16 mouse cellular contexts compared by ENCODE assay signal in genomic region chr3:144027134-144027980, GRCm38 (mm10).
"Had no signal": no experiment of that assay in that cellular context is flagged by ENCODE, and none has a peak within 500 bp of the region (broad histone marks: within the 10 kb centered on the region; RNA-seq: fewer than 3 reads in every experiment).

No protein-coding gene starts in this region.

- DNase-seq: kidney, adult 2 months; kidney, postnatal 14 days; left cerebral cortex, postnatal 4 days; lung, embryonic 14.5 days; lung, postnatal 10 days; lung, postnatal 4 days; right cerebral cortex, postnatal 14 days; thymus, adult 2 months; thymus, postnatal 36 days had no signal

- H3K4me3 ChIP-seq: kidney, embryonic 15.5 days; limb, embryonic 13.5 days; liver, embryonic 15.5 days; midbrain, embryonic 12.5 days; neural tube, embryonic 13.5 days had no signal

- H3K4me1 ChIP-seq: kidney, embryonic 15.5 days; liver, embryonic 15.5 days; midbrain, embryonic 12.5 days had no signal

- H3K36me3 ChIP-seq: kidney, embryonic 15.5 days; limb, embryonic 13.5 days; liver, embryonic 15.5 days; midbrain, embryonic 12.5 days; neural tube, embryonic 13.5 days had no signal

- H3K4me2 ChIP-seq: kidney, embryonic 15.5 days; limb, embryonic 13.5 days; liver, embryonic 11.5 days; liver, embryonic 15.5 days; lung, embryonic 14.5 days; midbrain, embryonic 12.5 days; neural tube, embryonic 13.5 days had no signal

- H3K27ac ChIP-seq: kidney, embryonic 15.5 days; limb, embryonic 13.5 days; liver, embryonic 15.5 days; midbrain, embryonic 12.5 days; neural tube, embryonic 13.5 days had no signal

- ATAC-seq: midbrain, embryonic 16.5 days had no signal

- H3K9me3 ChIP-seq: kidney, embryonic 15.5 days; limb, embryonic 13.5 days; liver, embryonic 15.5 days; midbrain, embryonic 12.5 days; neural tube, embryonic 13.5 days had no signal

- H3K27me3 ChIP-seq: kidney, embryonic 15.5 days; limb, embryonic 13.5 days; liver, embryonic 15.5 days; midbrain, embryonic 12.5 days; neural tube, embryonic 13.5 days had no signal

- H3K9ac ChIP-seq: kidney, embryonic 15.5 days; limb, embryonic 13.5 days; liver, embryonic 15.5 days; lung, embryonic 14.5 days; midbrain, embryonic 12.5 days; neural tube, embryonic 13.5 days had no signal
